Mouse (Mus musculus) heart, embryonic 13.5 days (tissue): Measurements from ENCODE around the gene Dlg2. TPM values are rescaled to one million over a fixed set of nuclear protein-coding genes. Genes with fewer than 3 reads are reported as not detected.

Experiments
- ATAC-seq: fragments of 200-750 bp; cut with Nextera tagmentation; 2 replicates; pipeline ENCODE4 v1.8.0; 2017; ENCODE audit warnings: moderate TSS enrichment; ENCODE audit not compliant: insufficient number of reproducible peaks, low FRiP score, low TSS enrichment; ENCODE audit errors: extremely low read depth
- H3K27ac ChIP-seq: fragments of 300-500 bp; sonication (generic); replicated peaks from 2 replicates; pipeline ENCODE4 v1.5.1; 2015; ENCODE audit warnings: moderate library complexity, mild to moderate bottlenecking, inconsistent platforms
- H3K27me3 ChIP-seq: fragments of 300-500 bp; sonication (generic); replicated peaks from 2 replicates; pipeline ENCODE4 v1.6.1; 2015; ENCODE audit warnings: mild to moderate bottlenecking, inconsistent platforms
- H3K36me3 ChIP-seq: fragments of 300-500 bp; sonication (generic); 2 replicates; pipeline ENCODE4 v1.6.1; 2015; ENCODE audit warnings: mild to moderate bottlenecking, inconsistent platforms
- H3K4me1 ChIP-seq: fragments of 300-500 bp; sonication (generic); 2 replicates; pipeline ENCODE4 v1.6.1; 2015; ENCODE audit warnings: inconsistent platforms
- H3K4me2 ChIP-seq: fragments of 300-500 bp; sonication (generic); 2 replicates; pipeline ENCODE4 v1.6.1; 2015; ENCODE audit warnings: inconsistent platforms, mild to moderate bottlenecking, moderate library complexity
- H3K4me3 ChIP-seq: fragments of 300-500 bp; sonication (generic); 2 replicates; pipeline ENCODE4 v1.5.1; 2015; ENCODE audit warnings: moderate library complexity, mild to moderate bottlenecking, inconsistent platforms
- H3K9ac ChIP-seq: fragments of 300-500 bp; sonication (generic); 2 replicates; pipeline ENCODE4 v1.6.1; 2015; ENCODE audit warnings: inconsistent platforms, mild to moderate bottlenecking, moderate library complexity
- H3K9me3 ChIP-seq: fragments of 300-500 bp; sonication (generic); 2 replicates; pipeline ENCODE4 v1.6.1; 2016; ENCODE audit warnings: inconsistent platforms
- WGBS: fragments of 180-500 bp; shearing (Covaris S2); methylation state at CpG from one replicate; pipeline ENCODE4 v1.1.7; 2015; ENCODE audit warnings: mixed read lengths; 5-methylcytosine and 5-hydroxymethylcytosine counted together
- polyA plus RNA-seq: library from polyadenylated mRNA; unstranded; fragments of >200 nt; fragmentation: Nextera tagmentation; extraction: Ambion mirVana; gene quantifications from 2 replicates; pipeline ENCODE4 v1.2.1, GENCODE M21; 2015

Gene Dlg2
- 7.2 and 10.8 TPM in 2 replicates for polyA plus RNA-seq

DNA sequence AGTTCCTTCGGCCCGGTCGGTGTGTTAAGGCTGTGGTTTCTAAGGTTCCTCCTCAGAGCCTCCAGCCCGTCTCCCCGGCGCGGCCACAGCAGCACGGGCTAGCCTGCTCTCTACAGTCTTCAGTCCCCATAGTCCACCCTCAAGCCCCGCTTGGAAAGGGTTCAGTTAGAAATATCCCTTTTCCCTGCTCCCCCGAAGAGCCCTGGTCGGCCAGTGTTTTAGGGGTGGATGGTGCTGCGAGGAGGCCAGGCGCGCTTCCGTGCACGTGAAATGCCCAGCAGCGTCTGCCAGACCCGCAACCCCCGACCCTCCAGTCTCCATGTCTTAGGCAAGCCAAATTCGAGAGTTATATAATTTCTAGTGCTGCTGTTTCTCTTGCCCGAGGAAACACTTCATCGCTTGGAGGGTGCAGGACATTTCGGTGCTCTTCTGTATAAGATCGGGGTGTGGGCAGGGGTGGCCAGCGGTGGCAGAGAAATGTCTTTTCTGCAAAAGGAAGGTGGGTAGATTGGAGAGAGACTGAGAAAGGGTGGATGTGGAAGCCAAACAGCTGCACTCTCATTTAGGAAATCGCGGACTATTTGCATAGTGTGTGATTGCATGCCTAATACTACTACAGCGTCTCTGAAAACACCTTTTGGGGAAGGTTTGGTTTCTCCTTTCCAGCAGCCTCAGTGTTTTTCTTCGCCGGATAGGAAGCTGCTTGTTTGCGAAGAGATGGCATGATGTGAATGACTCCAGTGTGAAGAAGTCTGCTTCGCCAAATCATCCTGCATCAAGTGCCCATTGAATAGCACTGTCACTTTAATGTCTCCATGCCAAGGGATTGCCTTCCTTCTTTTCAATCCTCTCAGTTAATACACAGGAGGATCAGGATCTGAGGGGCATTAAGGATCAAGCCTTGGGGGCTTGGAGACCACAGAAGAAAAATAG, at the start of gene Dlg2:
Gene Dlg2, plus strand, starts transcription at position 360 of the 933 bp plus-strand sequence.
- under 1% methylated on average over 31 of the region's 32 CpGs for WGBS
- no peak for ATAC-seq
- peak within 1 kb of the TSS; percentile 65 for H3K27ac ChIP-seq

DNA sequence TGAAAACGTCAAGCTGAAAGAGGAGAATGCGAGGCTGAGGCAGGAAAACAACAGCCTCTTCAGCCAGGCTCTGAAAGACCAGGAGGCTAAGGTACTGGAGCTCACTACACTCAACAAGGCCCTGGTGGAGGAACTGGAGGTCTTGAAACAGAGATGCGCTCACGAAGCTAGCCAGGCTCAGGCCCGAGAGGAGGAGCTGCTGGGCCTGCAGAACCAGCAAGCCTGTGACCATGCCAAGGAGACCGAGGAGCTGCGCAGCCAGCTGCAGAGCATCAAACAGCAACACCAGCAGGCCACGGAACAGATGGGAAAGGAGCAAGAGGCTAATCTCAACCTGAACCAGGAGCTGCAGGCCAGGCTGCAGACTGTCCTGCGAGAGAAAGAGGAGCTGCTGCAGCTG, 49.5 kb upstream of the Dlg2 start:
- Histone ChIP-seq H3K27ac (no peak overlapping the region), H3K9me3 (no peaks in the 10 kb centered on the region), H3K4me3 (peak overlapping the region; percentile 50), H3K9ac (peak overlapping the region; percentile 74), H3K36me3 (no peaks in the 10 kb centered on the region), H3K4me2 (peak overlapping the region; percentile 76), H3K27me3 (no peaks in the 10 kb centered on the region), H3K4me1 (peaks cover 8% of the 10 kb centered on the region)
- ATAC-seq = no peak
- 42% methylated on average over 9 of the region's 9 CpGs for WGBS

More for the DNA sequence above, at the start of gene Dlg2:
- Histone ChIP-seq H3K9ac (peak within 1 kb of the TSS; percentile 83), H3K9me3 (no peaks in the 10 kb centered on the region), H3K4me2 (peak within 1 kb of the TSS; percentile 95), H3K4me1 (peaks cover 14% of the 10 kb centered on the region), H3K36me3 (peaks cover 10% of the 10 kb centered on the region), H3K27me3 (peaks cover 8% of the 10 kb centered on the region), H3K4me3 (peak within 1 kb of the TSS; percentile 70)

DNA sequence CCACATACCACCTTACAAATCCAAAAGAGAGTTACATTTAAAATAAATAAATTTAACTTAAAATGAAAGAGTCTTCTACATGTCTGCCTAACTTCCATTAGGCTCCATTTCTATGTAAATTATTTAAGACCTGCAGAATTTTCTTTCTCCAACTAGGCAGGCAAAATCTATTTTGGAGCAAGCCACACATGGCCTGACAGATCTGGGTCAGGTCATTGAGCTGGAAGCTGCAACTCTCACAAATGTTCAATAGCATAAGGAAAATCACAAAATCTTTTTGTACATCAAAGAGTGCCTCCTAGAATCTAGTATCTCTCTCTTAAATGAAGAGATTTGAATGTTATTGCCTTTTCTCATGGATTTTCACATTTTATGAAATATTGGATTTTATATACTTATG, 44.3 kb upstream of the Dlg2 start:
- H3K9me3 ChIP-seq = no peaks in the 10 kb centered on the region
- no peaks in the 10 kb centered on the region for H3K36me3 ChIP-seq
- H3K4me2 ChIP-seq = no peak overlapping the region
- no peaks in the 10 kb centered on the region for H3K27me3 ChIP-seq
- H3K27ac ChIP-seq = no peak overlapping the region
- no peak overlapping the region for H3K4me3 ChIP-seq
- ATAC-seq = no peak
- no peak overlapping the region for H3K9ac ChIP-seq
- H3K4me1 ChIP-seq = peaks cover under 1% of the 10 kb centered on the region; the same call in 1 of the 2 replicates

DNA sequence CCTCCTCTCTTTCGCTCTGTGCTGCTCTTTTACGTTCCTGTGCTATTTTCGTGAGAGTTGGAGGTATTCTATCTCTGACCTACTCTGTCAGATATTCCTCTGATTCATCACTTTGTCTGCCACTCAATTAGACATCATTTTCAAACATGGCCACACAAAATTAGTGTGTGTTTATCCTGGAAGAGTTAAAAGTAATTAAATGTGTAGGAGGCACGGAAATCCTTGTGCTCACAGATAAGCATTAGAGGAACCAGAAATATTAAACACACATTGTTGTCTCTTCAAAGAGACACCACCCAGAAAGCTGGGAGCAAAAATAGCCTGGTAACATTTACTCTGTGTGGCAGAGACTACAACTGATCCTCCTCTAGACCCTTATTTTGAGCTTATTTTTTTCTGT, 36.4 kb upstream of the Dlg2 start:
- ATAC-seq = no peak
- Histone ChIP-seq H3K9me3 (no peaks in the 10 kb centered on the region), H3K27ac (no peak overlapping the region), H3K4me1 (no peaks in the 10 kb centered on the region), H3K4me3 (no peak overlapping the region), H3K9ac (no peak overlapping the region), H3K27me3 (no peaks in the 10 kb centered on the region), H3K4me2 (no peak overlapping the region), H3K36me3 (no peaks in the 10 kb centered on the region)
- WGBS = 78% methylated on average over 4 of the region's 4 CpGs

DNA sequence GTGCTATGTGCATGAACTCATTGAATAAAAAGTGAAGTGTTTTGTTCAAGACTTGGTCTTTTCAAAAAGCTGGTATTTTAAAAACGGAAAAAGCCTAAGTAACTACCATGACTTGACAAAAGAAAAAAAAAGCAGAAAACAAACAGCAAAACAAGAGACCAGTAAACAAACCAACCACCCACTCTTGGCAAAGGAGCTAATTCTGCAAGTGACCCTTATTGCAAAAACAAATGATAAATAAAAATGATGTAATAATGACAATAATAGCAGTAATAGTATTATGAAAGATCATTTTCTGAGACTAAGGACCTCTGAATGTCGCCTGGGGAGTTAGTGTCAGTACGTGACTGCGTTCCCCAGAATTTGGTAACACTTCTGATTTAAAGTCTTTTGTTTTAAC, 34.4 kb upstream of the Dlg2 start:
- Histone ChIP-seq H3K4me2 (peak overlapping the region; percentile 79), H3K9me3 (no peaks in the 10 kb centered on the region), H3K4me1 (peaks cover 7% of the 10 kb centered on the region), H3K27ac (peak overlapping the region; percentile 99; the same call in 1 of the 2 replicates), H3K4me3 (peak overlapping the region; percentile 100), H3K36me3 (peaks cover 1% of the 10 kb centered on the region; the same call in 1 of the 2 replicates), H3K27me3 (no peaks in the 10 kb centered on the region), H3K9ac (peak overlapping the region; percentile 100)
- ATAC-seq = no peak
- 10% methylated on average over 4 of the region's 4 CpGs for WGBS

DNA sequence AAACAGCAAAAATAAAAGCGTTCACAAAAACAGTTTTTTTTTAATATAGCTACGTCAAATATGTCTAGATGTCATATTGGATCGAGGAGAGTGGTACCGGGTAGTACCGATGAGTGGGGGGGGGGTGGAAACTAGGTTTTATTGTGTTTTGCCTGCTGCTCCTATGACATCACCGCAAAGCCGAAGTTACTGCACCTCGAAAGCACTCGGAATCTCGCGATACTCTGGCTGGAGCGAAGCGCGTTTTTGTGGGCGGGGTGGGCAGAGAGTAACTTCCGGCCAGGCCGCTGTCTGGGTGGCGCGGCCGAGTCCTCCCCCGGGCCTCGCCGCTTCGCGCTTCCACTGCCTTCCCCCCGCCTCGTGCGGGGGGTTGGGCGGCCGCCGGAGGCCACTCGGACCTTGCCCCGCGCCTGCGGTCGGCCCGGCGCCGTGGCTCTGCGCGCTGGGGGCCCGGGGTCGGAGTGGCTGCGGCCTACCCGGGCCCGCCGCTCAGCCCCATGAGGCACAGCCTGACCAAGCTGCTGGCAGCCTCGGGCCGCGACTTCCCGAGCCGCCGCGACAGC, 33.9 kb upstream of the Dlg2 start, which contains the start of gene Crebzf:
Gene Crebzf, plus strand, starts transcription at position 212 of the 563 bp plus-strand sequence.
- Histone ChIP-seq H3K9ac (peak within 1 kb of the TSS; percentile 100), H3K27ac (peak within 1 kb of the TSS; percentile 99), H3K9me3 (no peaks in the 10 kb centered on the region), H3K36me3 (peaks cover 5% of the 10 kb centered on the region), H3K4me1 (peaks cover 12% of the 10 kb centered on the region), H3K4me3 (peak within 1 kb of the TSS; percentile 100), H3K4me2 (peak within 1 kb of the TSS; percentile 79), H3K27me3 (no peaks in the 10 kb centered on the region)
- under 1% methylated on average over 54 of the region's 54 CpGs for WGBS
- ATAC-seq = peak; percentile 91

DNA sequence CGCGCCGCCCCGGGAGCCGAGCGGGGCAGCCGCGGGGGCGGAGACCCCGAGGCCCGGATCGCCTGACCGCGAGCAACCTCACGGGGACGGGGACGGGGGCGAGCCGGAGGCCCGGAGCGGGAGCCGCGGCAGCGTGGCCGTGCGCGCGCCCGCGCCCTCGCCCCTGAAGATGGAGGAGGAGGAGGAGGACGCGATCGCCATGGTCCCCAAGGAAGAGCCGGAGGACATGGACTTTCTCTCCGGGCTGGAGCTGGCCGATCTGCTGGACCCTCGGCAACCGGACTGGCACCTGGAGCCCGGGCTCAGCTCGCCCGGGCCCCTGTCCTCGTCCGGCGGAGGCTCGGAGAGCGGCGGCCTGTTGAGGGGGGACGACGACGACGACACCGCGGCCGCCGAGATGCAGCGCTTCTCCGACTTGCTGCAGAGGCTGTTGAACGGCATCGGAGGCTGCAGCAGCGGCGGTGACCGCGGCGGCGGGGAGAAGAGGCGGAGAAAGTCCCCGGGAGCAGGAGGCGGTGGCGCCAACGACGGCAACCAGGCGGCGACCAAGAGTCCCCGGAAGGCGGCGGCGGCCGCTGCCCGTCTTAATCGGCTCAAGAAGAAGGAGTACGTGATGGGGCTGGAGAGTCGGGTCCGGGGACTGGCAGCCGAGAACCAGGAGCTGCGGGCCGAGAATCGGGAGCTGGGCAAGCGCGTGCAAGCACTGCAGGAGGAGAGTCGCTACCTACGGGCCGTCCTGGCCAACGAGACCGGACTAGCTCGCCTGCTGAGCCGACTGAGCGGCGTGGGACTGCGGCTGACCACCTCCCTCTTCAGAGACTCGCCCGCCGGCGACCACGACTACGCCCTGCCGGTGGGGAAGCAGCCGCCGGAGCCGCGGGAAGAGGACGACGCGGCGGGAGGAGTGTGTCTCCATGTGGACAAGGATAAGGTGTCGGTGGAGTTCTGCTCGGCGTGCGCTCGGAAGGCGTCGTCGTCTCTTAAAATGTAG, 33.1 kb upstream of the Dlg2 start:
- Histone ChIP-seq H3K4me3 (peak overlapping the region; percentile 100), H3K4me2 (peak overlapping the region; percentile 79), H3K36me3 (peaks cover 10% of the 10 kb centered on the region), H3K4me1 (peaks cover 13% of the 10 kb centered on the region), H3K9ac (peak overlapping the region; percentile 100), H3K27ac (peak overlapping the region; percentile 99), H3K9me3 (no peaks in the 10 kb centered on the region), H3K27me3 (no peaks in the 10 kb centered on the region)
- WGBS = under 1% methylated on average over 114 of the region's 123 CpGs
- ATAC-seq = peak; percentile 67

DNA sequence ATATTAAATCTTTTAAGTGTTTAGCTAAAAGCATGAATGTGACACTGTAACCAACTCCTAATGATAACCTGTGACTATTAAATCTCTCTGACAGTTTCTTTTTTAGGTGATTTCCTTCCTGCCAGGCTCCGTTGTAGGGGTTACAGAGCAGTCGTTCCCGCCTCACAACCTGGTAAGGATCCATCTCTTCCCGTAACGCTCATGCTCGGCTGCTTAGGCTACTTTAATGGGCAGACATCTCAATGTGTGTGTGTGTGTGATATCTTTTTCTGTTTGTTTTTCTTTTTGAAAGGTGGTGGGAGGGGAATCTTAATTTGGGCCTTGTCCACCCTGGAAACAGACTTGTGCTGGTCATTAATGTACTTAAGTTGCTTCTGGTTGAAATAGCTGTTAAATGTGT, 32.3 kb upstream of the Dlg2 start:
- Histone ChIP-seq H3K36me3 (peaks cover 15% of the 10 kb centered on the region), H3K9ac (peak overlapping the region; percentile 100), H3K4me1 (peaks cover 13% of the 10 kb centered on the region), H3K27ac (peak overlapping the region; percentile 99), H3K9me3 (no peaks in the 10 kb centered on the region), H3K4me3 (peak overlapping the region; percentile 100), H3K27me3 (no peaks in the 10 kb centered on the region), H3K4me2 (peak overlapping the region; percentile 79)
- under 1% methylated on average over 6 of the region's 6 CpGs for WGBS
- ATAC-seq = no peak

DNA sequence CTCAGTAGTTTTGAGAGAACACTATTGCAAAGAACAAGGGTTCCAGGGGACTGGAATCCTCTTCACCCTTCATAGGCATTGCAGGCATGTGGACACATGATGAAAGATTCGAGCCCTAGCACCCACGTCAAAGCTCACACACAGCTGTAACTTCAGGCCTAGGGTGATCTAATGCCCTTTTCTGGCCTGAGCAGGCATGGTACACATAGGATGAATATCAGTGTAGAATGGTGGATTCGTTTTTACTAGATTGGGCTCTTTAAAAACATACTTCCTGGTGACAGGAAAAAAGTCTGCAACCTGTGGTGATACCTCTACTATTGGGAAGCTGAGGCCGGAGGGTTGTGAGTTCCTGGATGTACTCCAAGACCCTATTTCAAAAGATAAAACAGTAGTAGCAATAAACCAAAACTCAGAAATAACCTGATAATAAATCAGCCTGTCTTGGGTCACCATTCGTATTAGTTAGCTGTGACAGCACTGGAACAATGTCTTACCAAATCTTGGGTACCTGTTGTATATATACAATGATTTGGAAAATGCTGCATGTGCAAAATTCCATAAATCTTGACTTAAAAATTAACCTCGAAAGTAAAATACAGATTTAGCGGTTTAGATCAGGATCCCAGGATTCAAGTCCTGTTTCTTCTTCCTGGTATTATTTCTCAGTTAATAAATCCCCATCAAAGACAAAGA, 20.2 kb upstream of the Dlg2 start:
- ATAC-seq = no peak
- H3K9me3 ChIP-seq = no peaks in the 10 kb centered on the region
- H3K4me3 ChIP-seq = peak overlapping the region; percentile 73
- H3K9ac ChIP-seq = peak overlapping the region; percentile 87
- H3K36me3 ChIP-seq = peaks cover 36% of the 10 kb centered on the region
- peak overlapping the region; percentile 72 for H3K4me2 ChIP-seq
- 22% methylated on average over 7 of the region's 7 CpGs for WGBS
- peaks cover 14% of the 10 kb centered on the region for H3K4me1 ChIP-seq
- peaks cover 13% of the 10 kb centered on the region for H3K27me3 ChIP-seq
- H3K27ac ChIP-seq = peak overlapping the region; percentile 91

DNA sequence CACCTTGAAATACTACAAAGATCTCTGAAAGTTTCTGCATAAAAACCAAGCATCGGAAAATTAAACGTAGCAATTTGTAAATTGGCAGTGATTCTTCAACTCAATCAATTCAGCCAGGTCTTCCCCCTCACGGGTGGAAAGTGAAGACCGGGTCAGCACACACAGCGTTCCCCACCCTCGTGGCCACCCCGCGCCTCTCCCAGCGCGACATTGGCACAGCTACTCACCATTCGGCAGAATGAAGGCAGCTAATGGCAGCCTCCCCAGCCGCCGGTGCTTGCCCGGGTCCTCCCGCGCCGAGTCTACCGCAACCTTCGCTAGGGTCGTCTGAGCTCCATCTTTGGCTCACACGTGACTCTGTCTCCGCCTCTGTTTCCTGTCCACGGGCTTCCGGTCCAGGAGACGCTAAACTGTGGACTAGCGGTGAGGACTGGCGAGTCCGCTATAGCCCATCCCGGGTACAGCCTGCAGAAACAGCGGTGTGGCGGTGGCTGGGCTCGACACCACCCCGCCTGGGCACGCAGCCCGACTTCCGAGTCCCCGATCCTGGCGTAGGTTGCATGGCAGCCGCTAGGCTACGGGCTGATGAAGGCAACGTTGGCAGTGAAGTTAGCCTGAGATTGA, 19.5 kb upstream of the Dlg2 start, which contains the start of gene Tmem126a:
Gene Tmem126a, minus strand, starts transcription at position 385 of the 624 bp plus-strand sequence.
- Histone ChIP-seq H3K9me3 (no peaks in the 10 kb centered on the region), H3K36me3 (peaks cover 30% of the 10 kb centered on the region), H3K27ac (peak within 1 kb of the TSS; percentile 91), H3K4me3 (peak within 1 kb of the TSS; percentile 73), H3K4me1 (peaks cover 14% of the 10 kb centered on the region), H3K9ac (peak within 1 kb of the TSS; percentile 87), H3K4me2 (peak within 1 kb of the TSS; percentile 72), H3K27me3 (peaks cover 17% of the 10 kb centered on the region)
- peak; percentile 95 for ATAC-seq
- under 1% methylated on average over 41 of the region's 41 CpGs for WGBS
